Mouse (Mus musculus): Measurements from ENCODE around the gene Adgrg2. TPM values are rescaled to one million over a fixed set of nuclear protein-coding genes. Genes with fewer than 3 reads are reported as not detected.

Adgrg2 gene
- 1 to 10 TPM in 1 of 2 experiments, under 1 TPM in 1; 0.64 to 1.3 TPM for total RNA-seq (2021)

DNA sequence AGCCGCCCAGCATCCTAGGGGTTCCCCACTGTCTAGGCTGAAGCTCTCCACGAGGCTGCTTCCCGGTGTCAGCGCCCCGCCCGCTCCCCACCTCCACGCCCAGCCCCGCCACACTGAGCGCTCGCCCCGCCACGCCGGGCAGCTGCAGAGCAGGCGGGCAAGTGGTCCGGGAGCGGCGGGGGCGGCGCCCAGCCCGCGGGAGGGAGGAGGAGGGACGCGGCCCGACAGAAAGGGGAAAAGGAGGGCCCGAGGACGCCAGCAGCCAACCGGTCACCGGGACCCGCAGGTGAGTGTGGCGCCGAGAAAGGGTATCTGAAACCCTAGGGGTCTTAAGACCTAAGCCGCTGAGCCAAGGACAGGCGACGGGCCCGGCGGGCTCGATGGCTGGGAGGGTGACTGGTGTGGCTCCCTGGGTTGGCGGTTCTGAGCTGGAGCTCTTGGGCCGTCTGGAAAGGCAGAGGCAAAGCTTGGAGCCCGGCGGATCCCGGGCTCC lies at the start of gene Adgrg2:
Gene Adgrg2 (plus strand): TSS at position 227 of the 493 bp plus-strand sequence.
- DNase-seq (ENCODE audit: low spot score in 2 of 2): peak in 1 of 2 experiments; percentile 3
- intact Hi-C loops (cut with DNase I): no loop called here

DNA sequence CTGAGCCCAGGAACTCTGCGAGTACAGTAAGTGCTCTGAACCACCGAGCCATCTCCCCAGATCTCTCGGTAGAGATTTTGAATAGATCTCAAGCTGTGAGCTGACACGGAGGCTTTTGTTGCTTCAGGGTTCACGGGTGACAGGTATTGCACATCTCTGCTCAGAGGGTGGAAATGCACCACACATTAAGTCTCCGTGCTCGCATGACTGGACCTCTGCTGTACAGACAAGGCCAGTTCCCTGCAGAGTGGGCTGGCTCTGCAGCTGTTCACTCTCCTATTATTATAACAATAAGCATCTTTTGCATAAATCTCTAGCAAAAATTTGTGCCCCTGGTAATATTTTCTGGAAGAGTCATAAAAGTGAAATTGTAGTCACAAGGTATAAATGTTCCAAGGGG lies 39.5 kb upstream of the Adgrg2 start:
- intact Hi-C loops (cut with DNase I): no loop called here
- no peak for DNase-seq (ENCODE audit: low spot score in 2 of 2)

DNA sequence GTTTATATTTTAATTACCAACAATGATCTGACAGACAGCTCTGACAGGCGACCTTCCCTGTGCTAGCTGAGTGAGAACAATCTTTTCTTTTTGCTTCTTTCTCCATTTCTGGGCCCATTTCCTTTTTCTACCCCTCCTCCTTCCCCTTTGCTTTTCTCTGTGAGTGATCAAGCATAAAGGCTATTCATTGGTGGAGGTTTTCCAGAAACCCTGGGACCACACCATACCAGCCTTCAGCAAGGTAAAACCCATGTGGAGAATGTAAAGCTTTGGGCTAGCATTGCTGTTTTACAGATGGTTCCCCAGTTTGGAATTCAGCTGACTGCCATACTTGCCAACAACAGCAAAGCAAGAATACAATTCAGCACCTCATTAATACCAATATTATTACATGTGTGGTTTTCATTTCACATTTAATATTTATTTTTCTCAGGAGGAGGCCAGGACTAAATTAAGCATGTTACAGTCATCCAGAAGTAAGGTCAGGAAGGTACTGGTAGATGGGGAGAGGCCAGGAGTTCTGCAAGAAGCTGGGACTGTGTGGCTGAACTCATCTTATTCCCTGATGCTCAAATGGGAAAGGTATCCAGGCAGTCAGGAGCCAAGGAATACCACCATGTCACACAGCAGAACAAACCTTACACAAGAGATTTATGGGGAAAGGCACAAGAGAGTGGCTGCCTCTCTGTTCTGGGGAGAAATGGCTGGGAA lies 38.4 kb upstream of the Adgrg2 start:
- no peak for DNase-seq (ENCODE audit: low spot score in 2 of 2)
- intact Hi-C loops (cut with DNase I): no loop called here

DNA sequence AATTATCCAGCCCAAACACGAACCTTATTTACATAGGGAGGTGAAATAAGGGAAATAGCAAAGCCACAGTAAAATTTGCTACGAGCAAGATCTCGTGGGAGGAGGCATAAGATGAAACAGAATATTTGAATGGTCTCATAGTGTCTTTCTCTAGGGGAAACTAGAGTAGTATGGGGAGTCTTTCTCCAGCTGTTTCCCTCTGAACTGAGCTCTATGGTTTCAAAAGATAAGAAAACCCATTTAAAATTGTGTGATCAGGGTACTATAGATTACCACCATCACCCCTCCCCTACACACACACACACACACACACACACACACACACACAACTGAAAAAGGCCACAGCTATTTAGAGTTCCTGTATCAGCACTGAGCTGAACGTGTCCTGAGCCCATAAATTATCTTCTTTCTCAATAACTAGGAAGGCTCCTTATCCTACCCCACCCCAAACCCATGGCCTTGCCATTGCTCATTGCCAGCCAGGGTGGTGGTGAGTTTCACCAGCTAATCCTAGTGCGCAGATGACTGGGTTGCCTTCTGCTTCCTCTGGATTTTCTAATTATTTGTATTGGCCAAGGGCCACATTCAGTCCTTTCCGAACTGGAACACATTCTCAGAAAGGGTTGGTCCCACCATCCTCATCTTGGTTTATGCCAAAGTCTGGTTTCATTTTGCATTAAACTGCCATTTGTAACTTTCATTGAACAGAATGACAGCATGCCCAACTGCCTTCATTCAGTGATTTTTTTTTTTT lies 5.6 kb upstream of the Adgrg2 start:
- no peak for DNase-seq (ENCODE audit: low spot score in 2 of 2)

DNA sequence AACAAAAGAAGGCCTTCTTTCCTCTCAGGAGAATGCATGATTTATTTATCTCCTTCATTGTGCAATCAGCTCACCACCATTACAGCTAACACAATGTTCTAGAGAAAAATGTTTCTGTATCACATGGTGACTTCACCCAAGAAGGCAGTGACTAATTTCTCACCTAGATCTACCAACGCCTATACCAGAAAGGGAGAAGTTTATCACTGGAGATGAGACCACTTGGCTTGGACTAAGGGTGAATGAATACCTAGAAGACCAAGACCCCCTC lies 5.1 kb upstream of the Adgrg2 start:
- intact Hi-C loops (cut with DNase I): no loop called here

More for the DNA sequence above, 5.6 kb upstream of the Adgrg2 start:
- intact Hi-C loops (cut with DNase I): no loop called here

DNA sequence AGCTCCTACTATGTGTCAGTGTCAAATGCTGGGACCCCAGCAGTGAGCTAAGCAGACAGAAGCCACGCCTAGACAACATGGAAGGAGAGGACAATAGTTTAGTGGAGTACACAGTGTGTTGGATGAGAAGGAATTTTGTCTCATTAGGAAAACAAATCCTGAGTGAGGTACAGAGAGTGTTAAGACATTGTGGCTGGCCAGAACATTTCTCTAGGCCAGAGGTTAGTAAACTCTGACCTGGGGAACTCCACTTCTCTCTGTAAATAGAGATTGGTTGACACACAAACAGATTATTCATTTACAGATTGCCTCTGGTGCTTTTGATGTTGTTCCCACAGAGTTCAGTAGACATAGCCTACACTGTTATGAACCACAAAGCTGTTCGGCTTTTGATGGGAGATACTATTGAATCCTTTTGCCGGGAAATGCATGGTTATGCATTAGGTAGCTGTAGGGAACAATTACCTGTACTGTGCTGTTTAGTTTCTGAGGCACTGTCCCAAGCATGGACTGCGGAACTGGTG lies 22.5 kb downstream of the Adgrg2 start:
- intact Hi-C loops (cut with DNase I): no loop called here
- no peak for DNase-seq (ENCODE audit: low spot score in 2 of 2)

More for the DNA sequence above, 5.1 kb upstream of the Adgrg2 start:
- no peak for DNase-seq (ENCODE audit: low spot score in 2 of 2)

DNA sequence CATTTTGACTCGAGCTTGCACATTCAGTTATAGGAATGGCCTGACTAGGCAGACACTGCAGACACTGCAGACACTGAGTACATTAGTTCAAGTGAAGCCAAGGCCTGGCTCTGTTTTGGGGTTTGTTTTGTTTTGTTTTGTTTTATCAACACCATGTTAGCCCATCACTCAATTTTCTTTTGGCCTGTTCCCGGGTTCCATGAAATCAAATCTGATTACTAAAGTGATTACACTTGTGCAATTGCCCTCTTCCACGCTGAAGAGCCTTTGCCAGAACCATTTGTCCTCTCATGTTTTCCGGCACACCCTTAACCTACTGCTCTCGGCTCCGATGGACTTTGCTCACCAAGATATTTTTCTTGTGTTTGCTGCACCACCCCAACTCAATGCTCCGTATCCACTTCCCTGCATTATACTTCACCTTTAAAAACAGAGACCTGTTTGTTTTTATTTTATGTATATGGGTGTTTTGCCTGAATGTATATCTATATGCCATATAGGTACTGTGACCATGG lies 23.4 kb downstream of the Adgrg2 start:
- intact Hi-C loops (cut with DNase I): no loop called here
- DNase-seq (ENCODE audit: low spot score in 2 of 2): no peak

DNA sequence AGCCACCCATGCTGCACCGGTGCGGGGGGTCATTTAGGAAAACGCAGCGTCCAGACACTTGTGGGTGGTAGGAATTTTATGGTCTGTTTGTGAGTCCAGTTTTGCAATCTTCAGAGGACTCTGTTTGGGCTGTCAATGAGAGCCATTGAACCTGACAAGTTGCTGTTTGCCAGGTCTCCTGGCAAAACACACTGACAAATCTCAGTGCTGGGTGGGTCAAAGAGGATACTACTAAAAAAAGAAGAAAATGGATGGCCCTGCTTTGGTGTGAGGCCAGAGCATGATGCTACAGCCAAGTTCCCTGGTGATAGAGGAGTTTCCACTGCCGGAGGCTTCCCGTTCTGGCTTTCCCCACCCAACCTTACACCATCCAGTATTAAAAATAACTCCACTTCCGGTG lies 27.9 kb downstream of the Adgrg2 start:
- intact Hi-C loops (cut with DNase I): no loop called here
- DNase-seq (ENCODE audit: low spot score in 2 of 2): no peak

DNA sequence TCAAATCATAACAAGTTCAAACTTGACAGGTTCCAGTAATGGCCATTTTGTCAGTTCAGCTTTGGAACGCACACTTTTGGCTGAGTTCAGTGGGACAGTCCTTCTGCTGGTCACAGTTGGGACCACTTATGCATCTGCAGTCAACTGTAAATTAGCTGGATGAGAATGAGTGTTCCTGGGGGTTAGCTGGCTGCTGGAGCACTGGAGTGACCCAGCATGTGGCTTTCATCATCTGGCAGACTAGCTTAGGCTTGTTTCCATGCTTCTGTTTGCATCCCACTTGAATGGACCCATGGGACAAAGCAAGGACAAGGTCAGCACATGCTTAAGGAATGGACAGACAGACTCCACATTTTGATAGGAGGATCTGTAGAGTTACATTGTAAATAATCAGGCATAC lies 33.2 kb downstream of the Adgrg2 start:
- DNase-seq (ENCODE audit: low spot score in 2 of 2): no peak
- intact Hi-C loops (cut with DNase I): no loop called here

DNA sequence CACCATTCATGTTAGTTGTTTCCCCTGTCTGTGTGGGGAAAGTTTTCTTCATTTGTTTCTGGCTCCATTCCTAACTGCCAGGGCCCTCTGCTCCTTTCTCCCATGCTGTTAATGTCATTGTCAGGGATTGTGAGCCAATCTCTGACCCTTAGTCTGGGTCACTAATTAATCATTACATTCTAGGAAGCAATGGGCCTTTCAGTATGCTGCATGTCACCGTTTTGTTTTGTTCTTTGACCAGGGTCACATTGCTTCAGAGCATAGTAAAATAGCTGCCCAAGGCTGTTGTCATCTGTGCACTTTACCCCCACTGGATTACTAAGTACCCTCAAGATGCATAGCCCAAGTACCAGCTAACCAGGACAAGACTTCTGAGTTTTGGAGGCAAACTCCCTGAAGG lies 36.0 kb downstream of the Adgrg2 start:
- intact Hi-C loops (cut with DNase I): no loop called here
- no peak for DNase-seq (ENCODE audit: low spot score in 2 of 2)

DNA sequence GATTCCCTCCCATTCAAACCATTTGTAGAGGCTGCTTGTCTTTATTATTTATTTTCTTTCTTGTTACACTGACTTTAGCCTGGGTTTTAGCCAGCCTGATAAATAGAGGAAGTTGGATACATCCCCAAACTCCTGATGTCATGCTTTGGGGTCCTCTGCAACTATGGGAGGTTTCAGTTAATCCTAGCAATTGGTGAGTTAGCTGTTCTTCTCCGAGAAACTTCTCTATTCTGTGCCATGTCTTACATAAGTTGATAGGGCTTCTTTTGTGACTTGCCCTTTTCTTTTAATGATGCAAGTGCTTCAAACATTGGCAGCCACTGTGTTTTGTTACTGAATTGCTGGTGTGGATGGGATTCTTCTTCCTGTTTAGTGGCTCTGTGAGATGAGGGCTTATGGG lies 36.4 kb downstream of the Adgrg2 start:
- no peak for DNase-seq (ENCODE audit: low spot score in 2 of 2)
- intact Hi-C loops (cut with DNase I): no loop called here

DNA sequence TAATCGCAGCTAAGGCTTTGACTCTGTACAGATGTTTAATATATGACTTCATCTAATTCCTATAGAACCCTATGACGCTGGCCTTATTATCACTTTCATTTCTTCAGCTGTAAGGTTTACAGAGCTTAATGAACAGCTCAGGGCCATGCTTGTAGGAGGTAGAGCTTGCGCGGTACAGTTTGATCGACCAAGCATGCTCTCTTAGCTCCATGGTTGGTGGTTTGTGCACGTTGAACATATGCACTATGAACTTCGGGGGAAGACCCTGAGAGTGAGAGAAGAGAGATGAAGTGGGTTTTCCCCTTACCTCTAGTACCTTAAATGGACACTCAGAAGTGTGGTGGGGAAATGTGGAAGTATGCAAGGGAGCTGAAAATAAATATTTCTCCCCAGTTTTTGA lies 41.7 kb downstream of the Adgrg2 start:
- intact Hi-C loops (cut with DNase I): no loop called here

DNA sequence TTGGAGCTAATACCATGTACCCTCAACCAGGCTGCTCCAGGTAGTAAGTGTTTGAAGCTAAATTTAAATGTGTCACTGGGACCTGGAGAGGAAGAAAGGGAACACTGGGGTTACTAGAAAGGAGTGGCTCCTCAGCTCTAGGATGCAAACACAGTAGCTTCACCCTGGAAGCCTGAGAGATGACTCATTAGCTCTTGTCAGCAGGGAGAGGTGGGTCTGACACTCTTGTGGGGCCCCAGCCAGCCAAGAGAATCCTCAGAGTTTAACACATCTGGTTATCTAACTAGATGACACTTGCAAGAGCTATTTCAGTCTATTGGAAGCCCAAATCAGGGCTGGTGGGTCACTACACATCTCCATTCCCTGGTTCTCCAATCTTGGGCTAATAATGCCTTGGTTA lies 50.8 kb downstream of the Adgrg2 start:
- no peak for DNase-seq (ENCODE audit: low spot score in 2 of 2)
- intact Hi-C loops (cut with DNase I): no loop called here

More for the DNA sequence above, 41.7 kb downstream of the Adgrg2 start:
- DNase-seq (ENCODE audit: low spot score in 2 of 2): no peak

DNA sequence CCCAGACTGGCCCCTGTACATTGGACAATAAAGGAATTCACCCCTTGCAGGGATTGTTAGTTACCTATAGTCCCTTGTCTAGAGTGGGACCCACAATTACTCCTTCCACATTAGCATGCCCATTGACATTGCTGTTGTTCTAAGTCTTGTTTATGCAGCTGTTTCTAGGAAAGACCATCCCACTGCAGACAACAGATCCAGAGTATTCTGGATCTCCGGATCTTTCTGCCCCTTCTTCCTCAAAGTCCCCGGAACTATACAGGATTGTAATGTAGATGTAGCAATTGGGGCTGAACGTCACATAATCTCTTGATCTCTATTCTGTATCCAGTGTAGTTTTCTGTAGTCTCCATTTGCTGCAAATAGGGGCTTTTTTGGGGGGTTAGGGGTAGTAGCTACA lies 57.9 kb downstream of the Adgrg2 start:
- intact Hi-C loops (cut with DNase I): no loop called here

DNA sequence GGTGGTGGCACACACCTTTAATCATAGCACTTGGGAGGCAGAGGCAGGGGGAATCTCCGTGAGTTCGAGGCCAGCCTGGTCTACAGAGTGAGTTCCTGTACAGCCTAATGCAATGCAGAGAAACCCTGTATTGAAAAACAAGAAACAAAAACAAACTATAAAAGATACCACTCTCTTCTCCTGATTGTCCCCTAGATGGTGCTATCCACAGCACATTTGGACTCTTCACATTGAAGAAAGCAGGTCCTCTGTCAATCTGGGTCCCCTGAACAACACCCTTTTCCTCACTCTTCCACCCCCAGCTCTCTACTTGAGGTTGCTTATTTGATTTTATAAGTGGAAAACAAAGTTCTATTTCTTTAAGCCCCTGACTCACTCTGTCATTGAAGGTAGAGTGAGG lies 58.9 kb downstream of the Adgrg2 start:
- no peak for DNase-seq (ENCODE audit: low spot score in 2 of 2)
- intact Hi-C loops (cut with DNase I): no loop called here

More for the DNA sequence above, 57.9 kb downstream of the Adgrg2 start:
- DNase-seq (ENCODE audit: low spot score in 2 of 2): no peak

DNA sequence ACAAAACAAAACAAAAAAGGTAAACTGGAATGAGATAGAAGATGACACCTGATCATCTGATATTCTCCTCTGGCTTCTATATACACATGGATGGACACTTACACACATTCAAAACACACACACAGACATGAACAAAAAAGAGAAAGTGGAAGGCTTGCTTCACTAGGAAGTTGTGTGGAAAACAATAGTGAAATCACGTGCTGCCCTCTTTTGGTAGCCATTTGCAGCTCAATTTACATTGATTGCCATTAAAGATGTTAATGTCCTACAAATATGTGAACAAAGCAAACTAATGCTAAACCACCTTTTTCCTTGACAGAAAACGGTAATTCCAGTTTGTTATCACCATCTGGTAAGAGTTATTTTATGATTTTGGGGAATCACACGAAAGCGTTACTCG lies 65.2 kb downstream of the Adgrg2 start:
- DNase-seq (ENCODE audit: low spot score in 2 of 2): no peak
- intact Hi-C loops (cut with DNase I): no loop called here

DNA sequence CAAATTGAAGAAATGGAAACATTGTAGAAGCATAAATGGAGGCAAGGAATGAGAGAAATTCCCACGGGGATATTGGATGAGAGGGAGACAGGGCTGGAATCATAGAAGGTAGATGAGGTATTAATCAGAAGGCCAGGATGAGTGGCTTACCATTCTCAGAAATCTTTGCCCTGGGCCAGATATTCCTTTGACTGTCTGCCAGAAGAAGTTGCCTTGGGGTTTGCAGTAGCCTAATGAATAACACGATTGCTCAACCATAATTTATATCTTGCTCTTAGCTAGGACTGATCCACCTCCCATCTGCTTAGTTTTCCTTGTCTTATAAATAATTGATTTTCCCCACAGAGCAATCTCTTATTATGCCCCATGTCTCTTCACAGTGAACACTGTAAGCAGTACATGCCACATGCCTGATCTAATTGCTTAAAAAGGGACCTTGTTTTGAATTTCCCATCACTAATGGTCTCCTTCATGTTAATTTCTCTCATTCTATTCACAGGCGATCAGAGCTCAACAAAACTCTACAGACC lies 80.8 kb downstream of the Adgrg2 start:
- DNase-seq (ENCODE audit: low spot score in 2 of 2): no peak
- intact Hi-C loops (cut with DNase I): no loop called here

DNA sequence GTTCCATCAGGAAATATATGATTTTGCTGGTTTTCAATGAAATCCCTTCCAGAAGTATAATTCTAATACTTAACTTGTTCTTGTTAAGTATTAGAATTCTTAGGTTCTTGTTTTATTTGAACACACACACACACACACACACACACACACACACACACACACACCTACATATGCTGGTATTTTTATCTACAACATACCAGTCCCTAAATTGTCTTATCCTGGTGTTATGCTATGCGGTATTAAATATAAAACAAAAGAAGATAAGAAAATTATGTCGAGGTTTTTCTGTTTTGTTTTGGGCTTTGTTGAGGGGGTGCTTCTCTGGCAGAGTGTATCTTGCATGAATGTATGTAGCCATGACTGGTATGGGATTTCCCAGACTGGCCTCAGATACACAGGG lies 99.3 kb downstream of the Adgrg2 start:
- intact Hi-C loops (cut with DNase I): no loop called here
- DNase-seq (ENCODE audit: low spot score in 2 of 2): no peak

DNA sequence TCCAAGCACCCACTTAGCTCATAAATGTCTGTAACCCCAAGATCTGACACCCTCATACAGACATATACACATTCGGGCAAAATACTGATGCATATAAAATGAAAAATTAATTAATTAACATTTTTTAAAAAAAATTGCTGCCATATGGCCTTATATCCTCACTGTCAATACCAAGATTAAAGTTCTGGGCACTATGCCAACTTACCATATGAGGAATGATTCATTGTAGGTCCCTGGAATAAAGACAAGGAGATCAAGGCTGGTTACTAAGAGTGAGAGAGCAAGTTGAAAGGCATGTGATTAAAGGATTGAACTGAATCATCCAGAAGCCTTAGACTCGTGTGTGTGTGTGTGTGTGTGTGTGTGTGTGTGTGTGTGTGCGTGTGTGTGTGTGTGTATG lies 103.8 kb downstream of the Adgrg2 start:
- intact Hi-C loops (cut with DNase I): no loop called here
- DNase-seq (ENCODE audit: low spot score in 2 of 2): no peak

DNA sequence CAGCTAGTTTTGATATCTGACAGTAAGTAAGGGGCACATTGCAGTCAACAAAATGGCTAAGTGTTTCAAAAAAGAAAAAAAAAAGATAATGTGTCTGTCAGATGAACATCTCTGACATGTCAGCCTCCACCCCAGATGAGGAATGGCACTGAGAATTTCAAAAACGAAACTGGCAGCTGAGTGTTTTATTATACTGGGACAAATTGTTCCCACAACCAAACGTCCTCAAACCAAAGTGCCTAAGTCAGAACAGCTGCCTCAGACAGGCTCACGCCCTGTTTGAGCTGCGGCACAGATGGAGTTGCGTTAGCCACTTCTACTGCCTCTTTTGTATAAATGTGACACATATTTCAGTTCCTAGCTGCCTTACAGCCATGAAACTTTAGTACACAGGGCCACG lies 104.4 kb downstream of the Adgrg2 start:
- DNase-seq (ENCODE audit: low spot score in 2 of 2): no peak
- intact Hi-C loops (cut with DNase I): no loop called here

DNA sequence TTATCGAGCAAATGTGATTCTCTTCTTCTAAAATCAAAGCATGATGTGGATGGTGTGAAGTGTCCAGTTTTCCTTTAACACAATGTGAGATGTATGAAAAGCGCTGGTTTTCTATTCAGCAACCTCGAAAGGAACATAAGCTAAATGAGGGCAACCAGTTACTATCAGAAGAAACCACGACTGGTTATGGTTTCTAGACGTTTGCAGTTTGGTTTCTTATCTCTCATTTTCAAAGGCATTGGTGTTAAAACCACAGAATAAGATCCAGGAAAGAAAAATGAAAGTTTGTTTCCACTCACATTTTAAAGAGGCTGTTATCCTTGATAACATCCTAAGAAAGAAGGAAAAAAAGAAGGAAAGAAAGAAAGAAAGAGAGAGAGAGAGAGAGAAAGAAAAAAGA lies 106.0 kb downstream of the Adgrg2 start:
- DNase-seq (ENCODE audit: low spot score in 2 of 2): no peak
- intact Hi-C loops (cut with DNase I): no loop called here
